Mouse (Mus musculus) embryonic facial prominence, embryonic 14.5 days (tissue): Measurements from ENCODE around the gene Fndc8. TPM values are rescaled to one million over a fixed set of nuclear protein-coding genes. Genes with fewer than 3 reads are reported as not detected.

Experiments used
- ATAC-seq: fragments of 200-750 bp; cut with Nextera tagmentation; 2 replicates; pipeline ENCODE4 v1.8.0; 2017; ENCODE audit warnings: low read depth, moderate number of reproducible peaks, moderate TSS enrichment
- DNase-seq: peaks from one replicate; pipeline ENCODE4 v3.0.0-alpha.2; 2015; ENCODE audit warnings: low spot score
- H3K27ac ChIP-seq: fragments of 300-500 bp; sonication (generic); replicated peaks from 2 replicates; pipeline ENCODE4 v1.5.1; 2014; ENCODE audit warnings: low read depth, mild to moderate bottlenecking, low read length, moderate library complexity
- H3K27me3 ChIP-seq: fragments of 300-500 bp; sonication (generic); replicated peaks from 2 replicates; pipeline ENCODE4 v1.6.1; 2014; ENCODE audit warnings: low read length; ENCODE audit not compliant: control insufficient read depth, insufficient read depth
- H3K36me3 ChIP-seq: fragments of 300-500 bp; sonication (generic); 2 replicates; pipeline ENCODE4 v1.6.1; 2014; ENCODE audit warnings: low read length, mixed read lengths; ENCODE audit not compliant: control insufficient read depth, insufficient read depth
- H3K4me1 ChIP-seq: fragments of 300-500 bp; sonication (generic); 2 replicates; pipeline ENCODE4 v1.6.1; 2014; ENCODE audit warnings: antibody characterized with exemption, low read length; ENCODE audit not compliant: control insufficient read depth, insufficient read depth
- H3K4me2 ChIP-seq: fragments of 300-500 bp; sonication (generic); 2 replicates; pipeline ENCODE4 v1.6.1; 2014; ENCODE audit warnings: low read depth, mild to moderate bottlenecking, low read length, moderate library complexity, mixed read lengths
- H3K4me3 ChIP-seq: fragments of 300-500 bp; sonication (generic); 2 replicates; pipeline ENCODE4 v1.5.1; 2014; ENCODE audit warnings: low read depth, mild to moderate bottlenecking, low read length
- H3K9ac ChIP-seq: fragments of 300-500 bp; sonication (generic); 2 replicates; pipeline ENCODE4 v1.6.1; 2014; ENCODE audit warnings: low read depth, mild to moderate bottlenecking, low read length, moderate library complexity, mixed read lengths
- H3K9me3 ChIP-seq: fragments of 300-500 bp; sonication (generic); 2 replicates; pipeline ENCODE4 v1.6.1; 2016; ENCODE audit warnings: low read length; ENCODE audit not compliant: control insufficient read depth
- WGBS: fragments of 180-500 bp; shearing (Covaris S2); extraction: QIAGEN DNeasy Blood & Tissue Kit; methylation state at CpG from one replicate; pipeline ENCODE4 v1.1.7; 2014; 5-methylcytosine and 5-hydroxymethylcytosine counted together
- polyA plus RNA-seq: library from polyadenylated mRNA; unstranded; fragments of >200 nt; fragmentation: Nextera tagmentation; extraction: Ambion mirVana; gene quantifications from 2 replicates; pipeline ENCODE4 v1.2.1, GENCODE M21; 2014

Fndc8 gene
- polyA plus RNA-seq, 1 experiment from 2014 or later, result 0.47 TPM

DNA sequence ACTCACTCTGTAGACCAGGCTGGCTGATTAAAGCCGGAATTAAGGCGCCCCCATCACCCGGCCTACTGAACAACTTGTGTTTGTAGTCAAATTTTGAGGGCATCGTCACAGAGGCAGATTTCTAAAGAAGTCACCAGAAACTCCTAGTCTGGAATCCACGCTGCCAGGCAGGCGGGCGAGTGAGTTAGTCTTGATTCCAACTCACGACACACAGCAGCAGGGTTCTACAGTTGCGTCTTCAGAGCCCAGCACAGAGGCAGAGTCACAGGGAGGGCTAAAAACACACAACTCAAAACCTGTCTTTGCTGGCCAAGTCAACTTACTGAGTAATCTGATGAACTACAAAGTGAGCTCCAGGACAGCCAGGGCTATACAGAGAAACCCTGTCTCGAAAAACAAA lies 39.4 kb upstream of the Fndc8 start:
- Histone ChIP-seq H3K9ac (no peak overlapping the region), H3K27me3 (no peaks in the 10 kb centered on the region), H3K4me3 (no peak overlapping the region), H3K36me3 (no peaks in the 10 kb centered on the region), H3K4me1 (no peaks in the 10 kb centered on the region; the same call in 1 of the 2 replicates), H3K4me2 (no peak overlapping the region), H3K9me3 (no peaks in the 10 kb centered on the region), H3K27ac (no peak overlapping the region)
- no peak for ATAC-seq
- WGBS, result 79% methylated on average over 10 of the region's 10 CpGs
- DNase-seq, result no peak

DNA sequence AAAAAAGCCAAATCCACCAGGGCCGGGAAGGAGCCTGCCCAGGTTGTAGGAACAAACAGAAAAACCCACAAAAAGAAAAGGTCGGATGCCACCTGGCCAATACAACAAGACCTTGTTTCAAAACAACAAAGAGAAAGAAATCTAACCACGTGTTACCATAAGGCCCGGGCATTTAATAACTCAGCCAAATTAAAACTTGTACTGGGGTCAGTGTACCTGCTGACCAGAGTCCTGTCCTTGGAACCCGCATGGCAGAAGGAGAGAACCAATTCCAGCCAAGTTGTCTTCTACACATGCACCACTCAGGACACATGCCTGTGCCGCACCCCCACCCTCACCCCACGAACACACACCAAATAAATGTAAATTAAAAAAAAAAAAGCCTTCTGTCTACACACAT lies 39.0 kb upstream of the Fndc8 start:
- H3K36me3 ChIP-seq, result no peaks in the 10 kb centered on the region
- WGBS, result 86% methylated on average over 7 of the region's 7 CpGs
- no peak overlapping the region for H3K4me2 ChIP-seq
- ATAC-seq, result no peak
- no peak overlapping the region for H3K27ac ChIP-seq
- H3K4me3 ChIP-seq, result no peak overlapping the region
- H3K9ac ChIP-seq, result no peak overlapping the region
- no peaks in the 10 kb centered on the region for H3K27me3 ChIP-seq
- DNase-seq, result no peak
- H3K4me1 ChIP-seq, result no peaks in the 10 kb centered on the region; the same call in 1 of the 2 replicates
- no peaks in the 10 kb centered on the region for H3K9me3 ChIP-seq

DNA sequence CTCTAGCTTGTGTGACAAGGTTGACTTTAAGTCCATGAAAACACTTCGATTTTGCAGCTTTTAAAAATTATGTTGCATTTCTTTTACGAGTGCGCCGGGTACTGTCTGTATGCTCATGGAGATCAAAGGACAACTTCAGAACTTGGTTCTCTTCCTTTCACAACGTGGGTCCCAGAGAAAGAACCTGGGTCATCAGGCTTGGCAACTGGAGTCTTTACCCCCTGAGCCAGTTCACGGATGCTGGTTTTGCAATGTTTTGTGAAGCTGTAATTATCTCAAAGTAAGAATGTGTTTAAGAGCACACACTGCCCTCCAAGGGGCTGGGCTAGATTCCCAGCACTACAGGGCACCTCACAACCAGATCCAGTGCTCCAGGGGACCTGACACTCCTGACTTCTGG lies 37.8 kb upstream of the Fndc8 start:
- no peaks in the 10 kb centered on the region; the same call in 1 of the 2 replicates for H3K4me1 ChIP-seq
- no peaks in the 10 kb centered on the region for H3K27me3 ChIP-seq
- no peaks in the 10 kb centered on the region for H3K9me3 ChIP-seq
- no peak for DNase-seq
- no peak overlapping the region for H3K9ac ChIP-seq
- no peak for ATAC-seq
- no peak overlapping the region for H3K4me2 ChIP-seq
- no peak overlapping the region for H3K27ac ChIP-seq
- H3K4me3 ChIP-seq, result no peak overlapping the region
- no peaks in the 10 kb centered on the region for H3K36me3 ChIP-seq
- 88% methylated on average over 6 of the region's 6 CpGs for WGBS

DNA sequence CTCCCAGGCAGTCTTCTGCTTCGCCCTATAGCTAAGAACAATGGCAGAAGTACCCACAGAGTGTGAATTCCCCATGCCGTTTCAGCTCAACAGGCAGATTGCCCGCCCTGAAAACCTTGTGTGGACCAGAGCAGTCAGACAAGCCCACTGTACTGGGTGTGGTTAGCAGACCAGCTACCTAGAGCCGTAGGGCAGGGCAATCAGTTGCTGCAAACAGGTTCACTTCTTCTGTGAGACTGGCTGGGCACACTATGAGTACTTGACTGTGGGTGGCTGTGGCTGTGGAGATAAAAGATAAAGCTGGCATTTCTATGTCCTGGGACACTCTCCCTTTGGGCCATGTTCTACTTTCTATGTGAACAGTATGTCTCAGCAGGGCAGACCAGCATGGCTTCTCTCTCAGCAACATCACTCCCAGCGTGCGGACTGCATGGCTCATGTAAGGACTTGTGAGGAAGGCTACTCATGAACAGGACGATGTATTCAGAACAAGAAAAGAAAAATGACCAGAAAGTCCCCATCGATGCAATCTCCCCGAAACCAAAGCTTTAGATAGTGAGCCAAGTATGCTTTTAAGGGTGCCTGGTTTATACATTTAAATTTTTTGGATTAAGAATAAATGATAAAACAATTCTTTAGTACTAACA lies 36.5 kb upstream of the Fndc8 start:
- no peaks in the 10 kb centered on the region for H3K27me3 ChIP-seq
- no peaks in the 10 kb centered on the region for H3K9me3 ChIP-seq
- ATAC-seq, result no peak
- no peak overlapping the region for H3K9ac ChIP-seq
- no peak overlapping the region for H3K27ac ChIP-seq
- no peak overlapping the region for H3K4me2 ChIP-seq
- H3K36me3 ChIP-seq, result no peaks in the 10 kb centered on the region
- no peaks in the 10 kb centered on the region; the same call in 1 of the 2 replicates for H3K4me1 ChIP-seq
- 79% methylated on average over 9 of the region's 9 CpGs for WGBS
- no peak overlapping the region for H3K4me3 ChIP-seq
- no peak for DNase-seq

DNA sequence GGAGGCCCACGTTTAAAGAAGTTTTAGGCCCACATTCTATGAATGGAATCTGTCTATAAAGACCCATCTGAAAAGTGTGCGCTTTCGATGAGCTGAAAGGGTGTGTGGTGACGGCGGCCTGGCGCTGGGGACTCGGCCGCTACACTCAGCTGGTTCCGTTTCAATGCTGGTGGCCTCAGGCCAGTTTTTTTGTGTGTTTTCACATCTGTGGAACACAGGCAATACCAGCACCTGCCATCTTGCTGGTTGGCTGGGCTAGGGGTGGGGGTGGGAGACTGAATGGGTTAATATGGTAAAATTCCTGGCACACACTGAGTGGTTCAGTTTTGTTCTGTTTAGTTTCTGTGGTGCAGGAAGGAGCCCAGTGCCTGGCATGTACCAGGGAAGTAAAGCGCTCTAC lies 35.9 kb upstream of the Fndc8 start:
- DNase-seq (no peak), ATAC-seq (no peak)
- 72% methylated on average over 10 of the region's 10 CpGs for WGBS

DNA sequence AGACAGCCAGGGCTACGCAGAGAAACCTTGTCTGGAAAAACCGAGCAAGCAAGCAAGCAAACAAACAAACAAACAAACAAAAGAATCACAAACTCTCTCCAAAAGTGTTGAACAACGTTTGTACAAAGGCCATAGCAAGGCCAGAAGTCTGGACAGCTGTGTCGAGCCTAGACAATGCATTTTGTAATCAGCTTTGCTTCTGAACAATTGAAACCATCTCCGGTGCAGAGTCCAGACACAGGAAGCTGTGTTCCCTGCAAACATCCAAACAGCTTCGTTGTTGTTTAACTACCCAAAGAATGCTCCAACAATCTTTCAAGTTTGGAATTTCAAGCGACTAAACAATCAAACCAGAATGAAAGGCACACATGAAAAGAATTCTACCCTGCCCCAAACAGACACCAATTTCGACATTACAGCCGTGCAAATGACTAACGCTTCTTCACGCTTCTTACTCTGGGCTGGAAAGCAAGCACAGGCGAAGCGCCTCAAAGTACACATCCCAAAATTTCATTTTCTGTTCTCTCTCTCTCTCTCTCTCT lies 34.5 kb upstream of the Fndc8 start:
- H3K4me3 ChIP-seq, result no peak overlapping the region
- H3K27ac ChIP-seq, result no peak overlapping the region
- no peaks in the 10 kb centered on the region for H3K36me3 ChIP-seq
- WGBS, result 70% methylated on average over 13 of the region's 13 CpGs
- ATAC-seq (no peak), DNase-seq (no peak)
- no peaks in the 10 kb centered on the region for H3K27me3 ChIP-seq
- H3K9me3 ChIP-seq, result no peaks in the 10 kb centered on the region
- no peak overlapping the region for H3K4me2 ChIP-seq
- H3K4me1 ChIP-seq, result no peaks in the 10 kb centered on the region
- no peak overlapping the region for H3K9ac ChIP-seq

More for the DNA sequence above, 35.9 kb upstream of the Fndc8 start:
- Histone ChIP-seq H3K4me3 (no peak overlapping the region), H3K9ac (no peak overlapping the region), H3K27me3 (no peaks in the 10 kb centered on the region), H3K4me1 (no peaks in the 10 kb centered on the region), H3K27ac (no peak overlapping the region), H3K36me3 (no peaks in the 10 kb centered on the region), H3K4me2 (no peak overlapping the region), H3K9me3 (no peaks in the 10 kb centered on the region)

DNA sequence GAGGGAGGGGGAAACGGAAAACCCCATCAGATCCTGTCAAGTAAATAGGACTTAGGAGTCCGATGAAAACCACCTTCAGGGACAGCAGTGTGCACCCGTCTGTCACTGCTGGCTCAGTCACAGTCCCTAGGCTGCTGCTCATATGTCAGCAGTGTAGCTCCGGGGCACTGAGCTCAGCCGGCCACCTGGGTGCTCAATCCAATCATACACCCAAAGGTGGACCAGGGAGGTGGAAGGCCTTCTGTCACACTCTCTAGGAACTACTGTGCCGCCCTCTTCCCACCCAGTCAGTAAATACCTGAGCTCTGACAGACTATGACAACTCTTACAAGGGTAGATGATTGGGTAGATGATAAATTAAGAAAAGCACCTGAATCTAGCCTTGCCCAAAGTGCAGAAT lies 31.2 kb upstream of the Fndc8 start:
- Histone ChIP-seq H3K9ac (no peak overlapping the region), H3K27me3 (no peaks in the 10 kb centered on the region), H3K4me1 (no peaks in the 10 kb centered on the region), H3K36me3 (no peaks in the 10 kb centered on the region), H3K27ac (no peak overlapping the region), H3K9me3 (no peaks in the 10 kb centered on the region), H3K4me2 (no peak overlapping the region), H3K4me3 (no peak overlapping the region)
- no peak for ATAC-seq
- WGBS, result 71% methylated on average over 6 of the region's 6 CpGs
- DNase-seq, result no peak

DNA sequence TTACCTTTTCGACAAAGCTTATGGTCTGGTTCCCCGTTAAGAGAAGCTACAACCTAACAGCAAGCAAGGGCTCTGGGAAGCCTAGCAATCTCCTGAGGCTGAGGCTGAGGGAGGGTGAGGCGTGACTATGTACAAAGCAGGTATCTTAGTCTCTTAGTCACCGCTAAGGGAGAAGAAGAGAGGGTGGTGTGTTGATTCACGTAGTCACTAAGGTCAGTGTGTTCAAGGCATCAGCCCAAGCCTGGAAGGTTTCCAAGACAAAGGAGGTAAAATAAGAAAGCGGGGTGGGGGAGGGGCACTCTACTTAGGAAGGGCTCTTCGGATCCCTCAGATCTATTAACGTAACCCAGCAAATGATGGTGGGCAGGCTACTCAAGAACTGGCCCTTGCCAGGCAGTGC lies 30.4 kb upstream of the Fndc8 start:
- no peak for ATAC-seq
- Histone ChIP-seq H3K27ac (no peak overlapping the region), H3K4me3 (no peak overlapping the region), H3K4me2 (no peak overlapping the region), H3K27me3 (no peaks in the 10 kb centered on the region), H3K9me3 (no peaks in the 10 kb centered on the region), H3K4me1 (no peaks in the 10 kb centered on the region), H3K36me3 (no peaks in the 10 kb centered on the region), H3K9ac (no peak overlapping the region)
- WGBS, result 63% methylated on average over 8 of the region's 8 CpGs
- no peak for DNase-seq

DNA sequence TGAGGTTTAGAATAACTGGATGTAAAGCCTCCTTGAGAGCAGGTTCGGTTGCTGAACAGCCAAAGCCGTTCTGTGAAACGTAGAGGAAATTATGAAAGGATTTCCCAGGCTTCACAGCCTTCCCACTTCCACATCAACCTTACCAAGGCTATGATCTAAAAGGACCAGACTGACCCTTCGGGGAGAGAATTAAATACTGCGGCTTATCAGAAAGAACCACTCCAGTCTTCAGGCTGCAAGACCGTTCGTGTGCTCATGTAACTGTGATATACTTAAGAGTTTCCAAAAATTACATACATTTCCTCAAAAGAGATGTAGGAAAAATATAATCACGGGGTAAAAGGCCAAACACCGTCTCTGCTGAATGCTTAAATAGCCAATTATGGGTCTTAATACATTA lies 29.3 kb upstream of the Fndc8 start:
- no peak overlapping the region for H3K9ac ChIP-seq
- H3K9me3 ChIP-seq, result no peaks in the 10 kb centered on the region
- DNase-seq (no peak), ATAC-seq (no peak)
- no peaks in the 10 kb centered on the region for H3K4me1 ChIP-seq
- H3K27ac ChIP-seq, result no peak overlapping the region
- 79% methylated on average over 9 of the region's 9 CpGs for WGBS
- H3K27me3 ChIP-seq, result no peaks in the 10 kb centered on the region
- H3K36me3 ChIP-seq, result no peaks in the 10 kb centered on the region
- H3K4me3 ChIP-seq, result no peak overlapping the region
- no peak overlapping the region for H3K4me2 ChIP-seq
